Mouse (Mus musculus) hindbrain, postnatal 0 days (tissue): ENCODE data around the gene Hdhd5. TPM values are rescaled to one million over a fixed set of nuclear protein-coding genes. Genes with fewer than 3 reads are reported as not detected.
A peak's percentile ranks its signal among the peaks of the same experiment; 100 is the strongest.

Experiments used
- ATAC-seq: fragments of 200-750 bp; cut with Nextera tagmentation; 2 replicates; pipeline ENCODE4 v1.8.0; 2017; ENCODE audit warnings: mild to moderate bottlenecking, moderate TSS enrichment, moderate library complexity
- DNase-seq: peaks from one replicate; pipeline ENCODE4 v3.0.0-alpha.2; 2015; ENCODE audit warnings: low spot score
- H3K27ac ChIP-seq: fragments of 300-500 bp; sonication (generic); 2 replicates; pipeline ENCODE4 v1.5.1; 2014; ENCODE audit warnings: mild to moderate bottlenecking
- H3K27me3 ChIP-seq: fragments of 300-500 bp; sonication (generic); 2 replicates; pipeline ENCODE4 v1.6.1; 2014; ENCODE audit warnings: low read length, mixed read lengths; ENCODE audit not compliant: insufficient read depth
- H3K36me3 ChIP-seq: fragments of 300-500 bp; sonication (generic); 2 replicates; pipeline ENCODE4 v1.6.1; 2014; ENCODE audit warnings: low read length, mixed read lengths; ENCODE audit not compliant: insufficient read depth
- H3K4me1 ChIP-seq: fragments of 300-500 bp; sonication (generic); 2 replicates; pipeline ENCODE4 v1.6.1; 2014; ENCODE audit warnings: antibody characterized with exemption, low read length, mixed read lengths; ENCODE audit not compliant: insufficient read depth
- H3K4me2 ChIP-seq: fragments of 300-500 bp; sonication (generic); 2 replicates; pipeline ENCODE4 v1.6.1; 2014; ENCODE audit warnings: low read depth, mild to moderate bottlenecking, low read length, moderate library complexity, mixed read lengths
- H3K4me3 ChIP-seq: fragments of 300-500 bp; sonication (generic); 2 replicates; pipeline ENCODE4 v1.5.1; 2014; ENCODE audit warnings: low read length
- H3K9ac ChIP-seq: fragments of 300-500 bp; sonication (generic); replicated peaks from 2 replicates; pipeline ENCODE4 v1.6.1; 2014; ENCODE audit warnings: mild to moderate bottlenecking, low read length, moderate library complexity, mixed read lengths
- H3K9me3 ChIP-seq: fragments of 300-500 bp; sonication (generic); 2 replicates; pipeline ENCODE4 v1.6.1; 2016; ENCODE audit warnings: low read length, mixed read lengths
- CTCF ChIP-seq: IDR thresholded peaks from 2 replicates; pipeline ENCODE4 v1.5.1; 2016; ENCODE audit warnings: antibody characterized with exemption, control low read depth, low read depth
- WGBS: fragments of 180-500 bp; shearing (Covaris S2); extraction: QIAGEN DNeasy Blood & Tissue Kit; methylation state at CpG from one replicate; pipeline ENCODE4 v1.1.7; 2014; 5-methylcytosine and 5-hydroxymethylcytosine counted together
- polyA plus RNA-seq: library from polyadenylated mRNA; unstranded; fragments of >200 nt; fragmentation: Nextera tagmentation; extraction: Ambion mirVana; gene quantifications from 2 replicates; pipeline ENCODE4 v1.2.1, GENCODE M21; 2015
- total RNA-seq: library from RNA; depleted of rRNA; stranded (reverse); fragments of >200 nt; gene quantifications from 2 replicates; pipeline ENCODE4 v1.2.3, GENCODE M21; 2014

Gene Hdhd5
- total and polyA plus RNA-seq, 2 experiments from 2014 or later = 19.1 to 38.9 TPM

- Histone ChIP-seq H3K4me1 (0 out of 2 replicates have a peak, but pooled peaks cover 4% of the 10 kb centered on the region), H3K9me3 (no peaks in the 10 kb centered on the region), H3K4me2 (no peak overlapping the region), H3K4me3 (no peak overlapping the region), H3K27me3 (no peaks in the 10 kb centered on the region), H3K27ac (no peak overlapping the region), H3K36me3 (no peaks in the 10 kb centered on the region), H3K9ac (no peak overlapping the region)
- 76% methylated on average over 1 of the region's 1 CpGs for WGBS
- ATAC-seq = no peak
- DNase-seq = no peak
- TF ChIP-seq CTCF = no peak
Measured at GRCm38 (mm10) chr6:120568257-120568656, 37.1 kb upstream of the Hdhd5 start.

- peak; percentile 43 for DNase-seq
- Histone ChIP-seq H3K27ac (no peak overlapping the region), H3K9ac (no peak overlapping the region), H3K9me3 (no peaks in the 10 kb centered on the region), H3K27me3 (no peaks in the 10 kb centered on the region), H3K4me1 (0 out of 2 replicates have a peak, but pooled peaks cover 4% of the 10 kb centered on the region), H3K36me3 (no peaks in the 10 kb centered on the region), H3K4me2 (no peak overlapping the region), H3K4me3 (no peak overlapping the region)
- TF ChIP-seq CTCF = no peak
- ATAC-seq = no peak
- 52% methylated on average over 18 of the region's 18 CpGs for WGBS
Measured at GRCm38 (mm10) chr6:120566911-120567909, 36.1 kb upstream of the Hdhd5 start.

- H3K27ac ChIP-seq = no peak overlapping the region
- ATAC-seq = no peak
- 91% methylated on average over 8 of the region's 8 CpGs for WGBS
- H3K27me3 ChIP-seq = no peaks in the 10 kb centered on the region
- H3K36me3 ChIP-seq = no peaks in the 10 kb centered on the region
- no peak overlapping the region for H3K4me3 ChIP-seq
- no peak for DNase-seq
- no peak overlapping the region for H3K9ac ChIP-seq
- TF ChIP-seq CTCF = no peak
- H3K4me2 ChIP-seq = no peak overlapping the region
- no peaks in the 10 kb centered on the region for H3K4me1 ChIP-seq
- no peaks in the 10 kb centered on the region for H3K9me3 ChIP-seq
Measured at GRCm38 (mm10) chr6:120556641-120557040, 25.5 kb upstream of the Hdhd5 start.

DNA sequence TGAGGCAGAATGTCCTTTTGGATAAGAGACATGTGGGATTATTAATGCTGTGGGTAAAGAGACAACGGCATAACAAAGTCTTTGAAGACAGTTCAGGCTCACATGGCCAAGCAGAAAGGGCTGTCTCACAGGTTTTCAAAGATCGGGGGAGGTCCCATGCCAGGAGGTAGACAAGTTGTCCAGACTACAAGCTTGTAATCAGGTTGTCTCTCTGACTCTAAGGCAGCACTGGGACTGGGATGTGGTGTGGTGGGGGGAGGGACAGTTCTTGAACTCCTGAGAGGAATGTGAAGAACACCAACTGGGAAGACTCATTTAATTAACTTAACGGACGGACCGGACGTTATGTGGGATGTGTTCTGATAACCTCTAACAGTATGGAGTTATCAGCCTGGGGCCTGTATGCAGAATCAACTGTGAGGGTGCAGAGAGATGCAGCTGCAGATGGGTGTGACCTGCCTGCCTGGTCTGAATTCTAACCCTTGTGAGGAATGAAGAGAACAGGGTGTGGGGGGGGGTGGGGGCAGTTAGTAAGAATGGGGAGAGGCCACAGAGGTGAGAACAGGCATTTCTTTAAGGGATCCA, 25.0 kb upstream of the Hdhd5 start:
- no peaks in the 10 kb centered on the region for H3K27me3 ChIP-seq
- TF ChIP-seq CTCF = no peak
- no peak overlapping the region for H3K27ac ChIP-seq
- H3K9me3 ChIP-seq = no peaks in the 10 kb centered on the region
- no peak overlapping the region for H3K9ac ChIP-seq
- ATAC-seq (no peak), DNase-seq (no peak)
- H3K4me2 ChIP-seq = no peak overlapping the region
- H3K4me1 ChIP-seq = no peaks in the 10 kb centered on the region
- H3K36me3 ChIP-seq = no peaks in the 10 kb centered on the region
- no peak overlapping the region for H3K4me3 ChIP-seq
- 82% methylated on average over 6 of the region's 6 CpGs for WGBS

GRCm38 (mm10) chr6:120555152-120555551, 24.0 kb upstream of the Hdhd5 start:
- H3K9me3 ChIP-seq = no peaks in the 10 kb centered on the region
- no peaks in the 10 kb centered on the region for H3K36me3 ChIP-seq
- 67% methylated on average over 1 of the region's 1 CpGs for WGBS
- DNase-seq (no peak), ATAC-seq (no peak)
- no peaks in the 10 kb centered on the region for H3K4me1 ChIP-seq
- TF ChIP-seq CTCF = no peak
- no peaks in the 10 kb centered on the region for H3K27me3 ChIP-seq
- no peak overlapping the region for H3K4me3 ChIP-seq
- H3K27ac ChIP-seq = no peak overlapping the region
- H3K9ac ChIP-seq = no peak overlapping the region
- H3K4me2 ChIP-seq = no peak overlapping the region

DNA sequence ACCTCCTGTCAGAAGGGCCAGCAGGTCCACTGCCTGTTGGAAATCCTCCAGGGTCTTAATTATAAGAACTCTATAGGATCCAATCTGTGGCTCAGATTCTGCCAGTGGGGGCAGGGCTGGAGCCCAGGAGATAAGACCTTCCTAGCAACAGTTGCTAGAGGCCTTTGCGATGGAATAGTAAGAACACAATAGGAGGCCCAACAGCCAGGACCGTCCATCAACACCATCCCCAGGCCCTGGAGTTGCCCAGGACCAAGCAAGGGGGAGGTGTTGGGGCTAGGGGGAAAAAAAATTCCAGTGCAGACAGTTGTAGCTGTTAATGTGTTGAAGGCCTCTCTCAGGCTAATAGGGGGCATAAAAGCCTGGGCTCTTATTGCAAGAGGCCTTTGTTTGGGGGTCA, 19.1 kb upstream of the Hdhd5 start:
- no peak overlapping the region for H3K9ac ChIP-seq
- H3K27me3 ChIP-seq = no peaks in the 10 kb centered on the region
- peak; percentile 64; the same call in 1 of the 2 replicates for ATAC-seq
- TF ChIP-seq CTCF = no peak
- H3K36me3 ChIP-seq = no peaks in the 10 kb centered on the region
- H3K27ac ChIP-seq = no peak overlapping the region
- H3K9me3 ChIP-seq = no peaks in the 10 kb centered on the region
- no peak overlapping the region for H3K4me2 ChIP-seq
- H3K4me3 ChIP-seq = no peak overlapping the region
- peak; percentile 35 for DNase-seq
- no peaks in the 10 kb centered on the region for H3K4me1 ChIP-seq
- 12% methylated on average over 2 of the region's 2 CpGs for WGBS
